Mouse (Mus musculus): ENCODE data around the gene Thsd7a. TPM values are rescaled to one million over a fixed set of nuclear protein-coding genes. Genes with fewer than 3 reads are reported as not detected.
A peak's percentile ranks its signal among the peaks of the same experiment; 100 is the strongest.

Thsd7a gene
- total RNA-seq, 2 experiments from 2014 or later = 1.8 to 2.3 TPM

GRCm38 (mm10) chr6:12693239-12693638 is 56.0 kb downstream of the Thsd7a start:
- DNase-seq = no peak

GRCm38 (mm10) chr6:12649633-12650032 is 99.6 kb downstream of the Thsd7a start:
- DNase-seq = no peak

- DNase-seq = no peak
These were observed 120.5 kb downstream of the Thsd7a start for GRCm38 (mm10) chr6:12628637-12629246.

GRCm38 (mm10) chr6:12606638-12607246 is 142.5 kb downstream of the Thsd7a start:
- no peak for DNase-seq

GRCm38 (mm10) chr6:12602927-12603326 is 146.3 kb downstream of the Thsd7a start:
- DNase-seq = no peak

GRCm38 (mm10) chr6:12602161-12602560 is 147.0 kb downstream of the Thsd7a start:
- DNase-seq = no peak

GRCm38 (mm10) chr6:12584456-12584855 is 164.8 kb downstream of the Thsd7a start:
- no peak for DNase-seq

- DNase-seq = no peak
These were observed 168.1 kb downstream of the Thsd7a start for GRCm38 (mm10) chr6:12581143-12581542.

GRCm38 (mm10) chr6:12575619-12576216 is 173.5 kb downstream of the Thsd7a start:
- DNase-seq = no peak

GRCm38 (mm10) chr6:12572202-12572601 is 177.0 kb downstream of the Thsd7a start:
- DNase-seq = no peak

- no peak for DNase-seq
These were observed 184.1 kb downstream of the Thsd7a start for GRCm38 (mm10) chr6:12565136-12565535.

- no peak for DNase-seq
These were observed 186.9 kb downstream of the Thsd7a start for GRCm38 (mm10) chr6:12562336-12562735.

- no peak for DNase-seq
These were observed 188.7 kb downstream of the Thsd7a start for GRCm38 (mm10) chr6:12560500-12560899.

- no peak for DNase-seq
These were observed 193.8 kb downstream of the Thsd7a start for GRCm38 (mm10) chr6:12555114-12556099.

GRCm38 (mm10) chr6:12551176-12551575 is 198.0 kb downstream of the Thsd7a start:
- DNase-seq = no peak

GRCm38 (mm10) chr6:12550054-12550655 is 199.1 kb downstream of the Thsd7a start:
- DNase-seq = no peak

- peak; percentile 13 for DNase-seq
These were observed 205.1 kb downstream of the Thsd7a start for GRCm38 (mm10) chr6:12544096-12544495.

GRCm38 (mm10) chr6:12542496-12542895 is 206.7 kb downstream of the Thsd7a start:
- no peak for DNase-seq

GRCm38 (mm10) chr6:12519121-12519520 is 230.1 kb downstream of the Thsd7a start:
- DNase-seq = no peak

- no peak for DNase-seq
These were observed 230.8 kb downstream of the Thsd7a start for GRCm38 (mm10) chr6:12518283-12518903.

- DNase-seq = no peak
These were observed 231.5 kb downstream of the Thsd7a start for GRCm38 (mm10) chr6:12517726-12518125.

- no peak for DNase-seq
These were observed 242.3 kb downstream of the Thsd7a start for GRCm38 (mm10) chr6:12506877-12507276.
